Mouse (Mus musculus) gonadal fat pad, adult 2 months (tissue): ENCODE measurements at regions not wholly inside any gene's neighbourhood (a gene's known extent, or its start where the extent isn't known, plus 50 kb on each side); places are given as distances from the start of the nearest gene placed in this dataset.

Experiments
- DNase-seq: peaks from one replicate; pipeline ENCODE4 v3.0.0-alpha.2; 2012; ENCODE audit warnings: low read depth

GRCm38 (mm10) chr1:185519811-185520210 is 65.2 kb downstream of the Slc30a10 start:
- no peak for DNase-seq

GRCm38 (mm10) chr1:185524020-185524419 is 69.4 kb downstream of the Slc30a10 start:
- no peak for DNase-seq

DNA sequence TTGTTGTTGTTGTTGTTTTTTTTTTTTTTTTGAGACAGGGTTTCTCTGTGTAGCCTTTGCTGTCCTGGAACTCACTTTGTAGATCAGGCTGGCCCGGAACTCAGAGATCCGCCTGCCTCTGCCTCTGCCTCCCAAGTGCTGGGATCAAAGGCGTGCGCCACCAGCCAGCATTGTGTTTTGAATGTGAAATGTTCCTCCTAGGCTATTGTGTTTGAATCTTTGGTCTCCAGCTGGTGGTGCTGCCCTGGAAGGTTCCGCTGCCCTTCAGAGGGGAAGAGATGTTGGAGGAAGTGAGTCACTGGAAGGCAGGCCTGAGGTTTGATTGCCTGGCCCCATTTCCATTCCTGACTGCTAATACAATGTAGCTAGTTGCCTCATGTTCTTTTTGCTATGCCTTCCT is 78.8 kb downstream of the Slc30a10 start:
- DNase-seq = no peak

- no peak for DNase-seq
These were observed 79.5 kb downstream of the Slc30a10 start for GRCm38 (mm10) chr1:185534129-185534528.

GRCm38 (mm10) chr1:185535321-185535720 is 80.7 kb downstream of the Slc30a10 start:
- no peak for DNase-seq

DNA sequence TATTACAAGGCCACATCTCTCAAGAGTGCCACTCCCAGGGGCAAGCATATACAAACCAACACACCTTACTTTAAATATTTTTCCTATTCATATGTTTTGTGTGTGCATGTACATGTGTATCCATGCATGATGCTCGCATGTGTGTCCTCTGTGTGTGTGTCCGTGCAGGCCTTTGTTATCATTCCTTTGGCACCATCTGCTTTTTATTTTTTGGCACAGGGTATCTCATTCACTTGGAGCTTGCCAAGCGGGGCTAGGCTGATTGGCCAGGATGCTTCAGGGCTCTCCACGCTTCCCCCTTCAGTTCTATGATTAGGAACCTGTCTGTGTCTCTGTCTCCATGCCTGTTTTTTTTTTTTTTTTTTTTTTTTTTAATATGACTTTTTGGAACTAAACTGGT is 82.6 kb downstream of the Slc30a10 start:
- DNase-seq = no peak

- no peak for DNase-seq
These were observed 84.8 kb downstream of the Slc30a10 start for GRCm38 (mm10) chr1:185539458-185539857.

DNA sequence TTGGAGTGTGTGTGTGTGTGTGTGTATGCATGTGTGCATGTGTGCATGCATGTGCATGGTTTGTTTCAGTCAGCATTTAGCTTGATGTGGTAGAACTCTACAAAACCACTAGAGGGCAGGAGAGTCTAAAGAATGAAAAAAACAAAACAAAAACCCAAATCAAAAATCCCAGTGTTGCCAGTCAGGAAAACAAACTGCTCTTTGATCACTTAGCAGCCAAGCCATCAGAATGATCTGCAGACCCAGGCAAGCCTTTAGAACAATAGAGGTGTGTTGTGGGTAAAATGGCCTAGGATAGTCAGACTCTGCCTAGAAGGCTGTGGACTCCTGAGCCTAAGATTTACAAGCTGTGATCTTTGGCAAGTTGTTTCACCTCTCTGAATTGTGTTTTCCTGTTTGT is 91.7 kb downstream of the Slc30a10 start:
- DNase-seq = no peak

- DNase-seq = no peak
These were observed 118.3 kb downstream of the Slc30a10 start for GRCm38 (mm10) chr1:185572761-185573530.

GRCm38 (mm10) chr1:185574978-185575377 is 120.3 kb downstream of the Slc30a10 start:
- DNase-seq = no peak

GRCm38 (mm10) chr1:185579824-185580223 is 125.2 kb downstream of the Slc30a10 start:
- DNase-seq = no peak

GRCm38 (mm10) chr1:185585191-185585870 is 130.7 kb downstream of the Slc30a10 start:
- DNase-seq = no peak

GRCm38 (mm10) chr1:185587671-185588347 is 133.2 kb downstream of the Slc30a10 start:
- DNase-seq = no peak

DNA sequence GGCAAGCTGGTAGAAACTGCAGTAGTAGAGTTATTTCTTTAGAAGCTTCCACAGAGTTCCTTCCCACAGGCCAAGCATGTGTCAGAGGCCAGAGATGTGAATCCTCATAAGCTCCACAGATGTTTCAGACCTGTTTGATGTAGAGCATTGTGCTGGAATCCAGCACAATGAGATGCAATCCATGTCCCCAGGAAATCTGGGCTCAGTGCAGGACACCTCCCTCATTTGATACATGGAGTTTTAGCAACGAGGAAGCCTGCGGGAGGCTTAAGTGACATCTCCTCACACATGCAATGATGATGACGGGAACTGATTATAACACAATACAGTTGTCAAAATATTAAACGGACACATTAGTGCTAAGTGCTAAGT is 133.7 kb downstream of the Slc30a10 start:
- no peak for DNase-seq

DNA sequence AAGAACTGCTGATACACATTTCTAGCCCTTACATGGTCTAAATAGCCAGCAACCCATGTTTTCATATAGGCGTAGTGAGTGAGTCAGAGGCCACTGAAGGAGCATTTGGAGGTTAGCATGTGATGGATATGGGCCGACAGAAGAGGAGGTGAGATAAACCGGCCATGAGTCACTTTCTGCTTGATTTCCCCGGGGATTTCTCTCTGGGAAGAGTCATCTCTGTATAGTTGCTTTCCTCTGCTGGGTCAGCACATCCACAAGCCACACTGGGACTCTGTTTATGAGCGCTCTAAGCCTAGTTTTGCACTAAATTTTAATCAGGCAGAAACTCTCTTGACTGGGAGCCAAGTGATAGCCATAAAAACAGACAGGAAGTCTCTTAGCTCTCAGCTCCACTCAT is 142.2 kb downstream of the Slc30a10 start:
- no peak for DNase-seq

DNA sequence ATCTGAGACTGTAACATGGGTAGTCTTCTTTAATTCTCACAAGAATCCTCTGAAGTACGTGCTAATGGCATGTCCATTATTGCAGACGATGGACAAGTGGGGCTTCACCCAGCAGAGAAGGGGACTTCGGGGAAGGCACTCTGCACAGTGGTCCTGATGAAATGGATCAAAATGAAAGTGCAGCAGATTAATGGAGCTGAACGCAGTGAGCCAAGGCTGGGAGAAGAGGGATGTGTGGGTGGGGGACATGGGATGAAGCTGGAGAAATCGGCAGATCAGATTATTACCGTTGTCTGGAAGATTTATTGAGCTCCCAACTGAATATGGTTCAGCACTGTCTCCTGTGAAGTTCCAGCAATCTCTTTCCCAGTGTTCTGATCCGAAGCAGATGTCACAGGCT is 143.9 kb downstream of the Slc30a10 start:
- DNase-seq = no peak

DNA sequence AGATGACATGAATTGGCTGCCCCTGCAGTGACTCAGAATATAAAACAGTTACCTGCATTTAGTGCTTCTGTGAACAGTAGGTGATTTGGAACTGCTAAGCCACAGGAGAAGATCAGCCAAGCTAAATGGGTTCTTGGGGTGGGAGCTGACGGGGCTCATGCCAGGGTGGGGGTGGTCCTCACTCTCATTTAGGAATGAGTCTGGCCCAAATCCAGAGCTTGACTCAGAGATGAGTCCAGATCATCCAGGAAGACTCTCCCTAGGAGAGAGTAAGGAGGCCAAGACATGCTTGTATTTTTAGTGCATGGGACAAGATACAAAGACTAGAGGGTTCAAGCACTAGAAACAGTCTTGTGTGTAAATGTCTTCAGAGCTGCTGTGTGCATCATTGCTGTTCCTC is 146.5 kb downstream of the Slc30a10 start:
- DNase-seq = no peak

DNA sequence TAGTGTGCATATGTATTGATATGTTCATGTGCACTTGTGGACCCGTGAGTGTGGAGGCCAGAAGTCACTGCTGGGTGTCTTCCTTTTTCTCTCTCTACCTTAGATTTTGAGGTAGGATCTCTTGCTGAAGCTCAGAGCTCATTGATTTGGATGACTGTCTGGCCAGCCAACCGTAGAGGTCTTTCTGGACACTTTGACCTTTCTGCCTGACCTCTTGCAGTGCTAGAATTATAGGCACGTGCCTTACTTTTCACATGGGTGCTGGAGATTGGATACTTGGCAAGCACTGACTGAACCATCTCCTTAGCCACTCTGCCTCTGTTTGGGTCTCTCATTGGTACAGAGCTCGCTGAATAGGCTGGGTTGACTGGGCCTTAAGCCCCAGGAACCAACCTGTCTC is 151.3 kb downstream of the Slc30a10 start:
- no peak for DNase-seq

- DNase-seq = no peak
These were observed 153.0 kb downstream of the Slc30a10 start for GRCm38 (mm10) chr1:185607611-185608010.

DNA sequence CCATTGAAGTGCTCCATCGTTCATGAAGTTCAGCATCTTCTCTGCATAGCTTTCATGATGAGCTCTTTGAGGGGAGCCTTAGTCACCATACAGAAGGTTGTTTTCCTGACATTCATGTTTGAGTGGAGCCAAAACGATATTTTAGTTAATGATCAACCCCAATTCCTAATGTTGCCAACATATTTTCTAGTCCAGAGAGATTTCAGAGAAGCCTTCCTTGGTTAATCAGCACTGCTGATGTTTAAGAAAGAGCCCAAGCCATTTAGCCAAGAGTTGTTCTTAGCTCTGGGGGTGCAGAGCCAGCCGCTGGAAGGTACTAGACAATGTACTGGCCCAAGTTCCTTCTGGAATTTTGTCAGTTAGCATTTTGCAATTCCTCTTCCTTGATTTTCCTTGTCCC is 153.8 kb downstream of the Slc30a10 start:
- no peak for DNase-seq

- DNase-seq = no peak
These were observed 155.9 kb downstream of the Slc30a10 start for GRCm38 (mm10) chr1:185610586-185610985.

DNA sequence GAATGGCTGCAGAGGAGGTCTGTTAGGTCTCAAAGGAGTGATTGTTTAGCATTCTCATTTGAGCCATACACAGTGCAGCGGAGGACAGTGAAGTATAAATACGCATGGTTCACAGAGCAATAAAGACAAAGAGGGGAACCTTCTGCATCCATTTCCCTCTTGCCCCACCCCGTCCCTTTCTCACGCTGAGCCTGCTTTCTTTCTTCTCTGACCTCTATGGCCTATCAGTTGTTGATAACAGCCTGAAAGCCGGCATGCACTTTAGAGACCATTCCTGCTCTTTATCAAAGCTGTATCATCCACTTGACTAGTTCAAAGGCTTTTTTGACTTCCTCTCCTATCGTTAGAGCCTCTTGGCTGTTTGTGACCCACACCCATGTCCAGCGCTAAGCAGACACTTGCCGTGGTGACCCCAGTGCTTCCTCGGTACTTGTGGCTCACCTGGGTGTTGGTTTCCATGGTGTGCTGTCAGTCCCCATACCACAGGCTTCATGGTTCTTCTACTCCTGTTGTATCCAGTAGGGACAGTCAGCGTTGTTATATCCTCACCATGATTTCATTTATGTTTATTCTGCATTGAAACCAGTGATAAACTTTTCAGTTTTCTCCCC is 161.3 kb downstream of the Slc30a10 start:
- DNase-seq = no peak

GRCm38 (mm10) chr1:185617691-185618090 is 163.0 kb downstream of the Slc30a10 start:
- no peak for DNase-seq
